In the genomic region with DNA sequence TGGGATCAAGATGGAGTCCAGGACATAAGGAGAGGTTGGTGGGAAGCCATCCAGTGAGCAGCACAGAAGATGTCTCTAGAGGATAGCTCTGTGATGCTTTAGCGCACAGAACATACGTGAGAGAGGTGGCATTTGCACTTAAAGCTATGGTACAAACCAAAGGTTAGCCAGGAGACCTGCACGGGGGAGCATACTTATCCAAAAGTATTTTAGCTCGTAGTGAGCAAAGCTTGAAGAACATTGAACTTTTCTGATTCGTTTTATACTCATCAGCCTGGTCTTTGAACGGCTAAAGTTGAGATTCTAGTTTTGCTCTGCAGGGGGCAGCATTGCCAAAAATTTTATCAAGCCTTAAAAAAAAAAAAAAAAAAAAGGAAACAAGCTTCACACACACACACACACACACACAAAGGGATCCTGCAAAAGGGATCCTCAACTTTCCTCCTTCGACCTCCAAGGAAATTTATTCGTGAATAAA, we compare ENCODE assay signal across 8 mouse cellular contexts. TPM values are rescaled to one million over a fixed set of nuclear protein-coding genes. Genes with fewer than 3 reads are reported as not detected.
DNase-seq lines count a peak whose midpoint lies in the region; ATAC-seq and TF ChIP-seq lines count a peak whose summit lies in the region.

No protein-coding gene starts in this region.

- CTCF ChIA-PET in Patski (lab: Charles Lee) = interaction anchor here (0.7 to 6.6 kb wide), 18 partner anchors 13 to 241 kb away, joined by 3 to 65 read pairs (median 4); no protein-coding TSS in a partner anchor

- 27% methylated on average over 8 of the region's 8 CpGs for WGBS in embryonic facial prominence, embryonic 10.5 days
- 22% methylated on average over 8 of the region's 8 CpGs for WGBS in hindbrain, embryonic 16.5 days
- 22% methylated on average over 8 of the region's 8 CpGs for WGBS in limb, embryonic 14.5 days

- in situ Hi-C loops in Patski (cut with MboI; ENCODE audit: low pct_unique_long_range_greater_than_20kb) = loop anchor here (5.0 to 10.0 kb wide), 2 partner anchors 196 to 369 kb away; no protein-coding TSS in a partner anchor

- no peaks in the 10 kb centered on the region for H3K27me3 ChIP-seq in Patski
- H3K27me3 ChIP-seq in embryonic facial prominence, embryonic 10.5 days (replicated peaks; ENCODE audit: low read depth, poor library complexity, severe bottlenecking) = no peaks in the 10 kb centered on the region
- H3K27me3 ChIP-seq in hindbrain, embryonic 16.5 days (replicated peaks; ENCODE audit: control insufficient read depth, insufficient read depth, low read length) = no peaks in the 10 kb centered on the region
- no peaks in the 10 kb centered on the region for H3K27me3 ChIP-seq in limb, embryonic 14.5 days (ENCODE audit: control insufficient read depth, insufficient read depth, low read length)

- TF ChIP-seq CTCF in layer of hippocampus, adult 2 months (conservative IDR thresholded peaks at IDR 0.05) = peak; percentile 78
- TF ChIP-seq CTCF in Patski (IDR thresholded peaks at IDR 0.05) = peak; percentile 45

- POLR2A ChIA-PET in Patski (lab: Charles Lee) = interaction anchor here (0.7 kb wide), 2 partner anchors 60 to 83 kb away, joined by 3 to 7 read pairs; no protein-coding TSS in a partner anchor

- no peak for ATAC-seq in Patski
- peak; percentile 63; the same call in 1 of the 2 replicates for ATAC-seq in hindbrain, embryonic 16.5 days
- ATAC-seq in limb, embryonic 14.5 days (ENCODE audit: low FRiP score, low read depth) = no peak
- ATAC-seq in erythroblast, adult 5-6 weeks (replicated peaks; ENCODE audit: low FRiP score, poor library complexity, severe bottlenecking) = no peak

- no peak overlapping the region for H3K9ac ChIP-seq in hindbrain, embryonic 16.5 days (ENCODE audit: low read depth, low read length)
- no peak overlapping the region for H3K9ac ChIP-seq in limb, embryonic 14.5 days (ENCODE audit: low read depth, low read length, severe bottlenecking)

- H3K4me2 ChIP-seq in hindbrain, embryonic 16.5 days (ENCODE audit: low read length) = peak overlapping the region; percentile 43
- H3K4me2 ChIP-seq in limb, embryonic 14.5 days (replicated peaks; ENCODE audit: low read depth, low read length, severe bottlenecking) = no peak overlapping the region; the same call in 1 of the 2 replicates

- peak overlapping the region; percentile 86 for H3K27ac ChIP-seq in layer of hippocampus, adult 2 months
- H3K27ac ChIP-seq in embryonic facial prominence, embryonic 10.5 days (replicated peaks) = no peak overlapping the region
- no peak overlapping the region for H3K27ac ChIP-seq in hindbrain, embryonic 16.5 days (ENCODE audit: low read depth, low read length)
- no peak overlapping the region for H3K27ac ChIP-seq in limb, embryonic 14.5 days (replicated peaks; ENCODE audit: low read depth, low read length)

- peaks cover 8% of the 10 kb centered on the region for H3K4me1 ChIP-seq in embryonic facial prominence, embryonic 10.5 days
- H3K4me1 ChIP-seq in hindbrain, embryonic 16.5 days (ENCODE audit: control insufficient read depth, insufficient read depth, low read depth, low read length) = peaks cover 4% of the 10 kb centered on the region
- peaks cover 9% of the 10 kb centered on the region for H3K4me1 ChIP-seq in limb, embryonic 14.5 days (ENCODE audit: control insufficient read depth, insufficient read depth, low read length)

- DNase-seq in layer of hippocampus, adult 2 months (ENCODE audit: low spot score in 2 of 2) = peak; percentile 30 to 70
- DNase-seq in layer of hippocampus, adult 9-11 months = no peak
- DNase-seq in Patski (ENCODE audit: low read depth, low spot score) = no peak
- DNase-seq in embryonic facial prominence, embryonic 10.5 days (ENCODE audit: low spot score) = peak; percentile 37
- DNase-seq in limb, embryonic 14.5 days (ENCODE audit: low spot score) = peak; percentile 60
- peak; percentile 53 for DNase-seq in neural tube, embryonic 10.5 days (ENCODE audit: extremely low spot score, low spot score)

- peak overlapping the region; percentile 20; the same call in 1 of the 2 replicates for H3K4me3 ChIP-seq in layer of hippocampus, adult 2 months
- no peak overlapping the region for H3K4me3 ChIP-seq in embryonic facial prominence, embryonic 10.5 days
- H3K4me3 ChIP-seq in hindbrain, embryonic 16.5 days (ENCODE audit: low read length) = no peak overlapping the region
- no peak overlapping the region for H3K4me3 ChIP-seq in limb, embryonic 14.5 days (replicated peaks; ENCODE audit: low read length)

- TF ChIP-seq POLR2A in limb, embryonic 14.5 days (IDR thresholded peaks at IDR 0.05; ENCODE audit: borderline replicate concordance, extremely low read depth, insufficient read depth, insufficient read length) = no peak

- H3K9me3 ChIP-seq in embryonic facial prominence, embryonic 10.5 days = no peaks in the 10 kb centered on the region
- no peaks in the 10 kb centered on the region for H3K9me3 ChIP-seq in hindbrain, embryonic 16.5 days (ENCODE audit: control insufficient read depth, low read length)
- no peaks in the 10 kb centered on the region for H3K9me3 ChIP-seq in limb, embryonic 14.5 days (ENCODE audit: control insufficient read depth, low read length)

- no peaks in the 10 kb centered on the region for H3K36me3 ChIP-seq in embryonic facial prominence, embryonic 10.5 days (replicated peaks)
- no peaks in the 10 kb centered on the region for H3K36me3 ChIP-seq in hindbrain, embryonic 16.5 days (ENCODE audit: control insufficient read depth, insufficient read depth, low read length)
- H3K36me3 ChIP-seq in limb, embryonic 14.5 days (ENCODE audit: control insufficient read depth, insufficient read depth, low read length) = no peaks in the 10 kb centered on the region

RNA-seq across cellular contexts. Expression of a gene that starts 16.6 kb away (rescaled TPM):
- total RNA-seq in layer of hippocampus, adult 2 months (2021) = 10 to 100 TPM; 29.0 to 34.8 TPM
- 44.4 TPM for polyA plus RNA-seq in Patski (2021)
- polyA plus RNA-seq in embryonic facial prominence, embryonic 10.5 days (2016; fragmentation: Nextera tagmentation; extraction: Ambion mirVana) = 171 and 180 TPM in 2 replicates
- 59.6 and 63.8 TPM in 2 replicates for polyA plus RNA-seq in hindbrain, embryonic 16.5 days (2015; fragmentation: Nextera tagmentation; extraction: Ambion mirVana)
- polyA plus RNA-seq in limb, embryonic 14.5 days (2012; rRNA removed) = 87.0 and 90.9 TPM in 2 replicates
- 98.8 and 111 TPM in 2 replicates for polyA plus RNA-seq in limb, embryonic 14.5 days (2014; fragmentation: Nextera tagmentation; extraction: Ambion mirVana)
- total RNA-seq in erythroblast, adult 5-6 weeks (2015; ENCODE audit: low replicate concordance) = 8.8 and 10.4 TPM in 2 replicates
- 10.7 and 12.4 TPM in 2 replicates for total RNA-seq in erythroblast, adult 5-6 weeks (2017; ENCODE audit: low replicate concordance)

RNA-seq across cellular contexts. Expression of a gene that starts 57.4 kb away (rescaled TPM):
- 1 to 10 TPM in 1 of 2 experiments, under 1 TPM in 1; 0.93 to 1.0 TPM for total RNA-seq in layer of hippocampus, adult 2 months (2021)
- polyA plus RNA-seq in Patski (2021) = not detected
- polyA plus RNA-seq in embryonic facial prominence, embryonic 10.5 days (2016; fragmentation: Nextera tagmentation; extraction: Ambion mirVana) = not detected in 2 replicates
- 0.21 TPM in 1 of 2 replicates, not detected in the other for polyA plus RNA-seq in hindbrain, embryonic 16.5 days (2015; fragmentation: Nextera tagmentation; extraction: Ambion mirVana)
- 0.20 and 0.34 TPM in 2 replicates for polyA plus RNA-seq in limb, embryonic 14.5 days (2012; rRNA removed)
- polyA plus RNA-seq in limb, embryonic 14.5 days (2014; fragmentation: Nextera tagmentation; extraction: Ambion mirVana) = 0.36 TPM in 1 of 2 replicates, not detected in the other
- not detected in 2 replicates for total RNA-seq in erythroblast, adult 5-6 weeks (2015; ENCODE audit: low replicate concordance)
- 1.1 and 4.2 TPM in 2 replicates for total RNA-seq in erythroblast, adult 5-6 weeks (2017; ENCODE audit: low replicate concordance)

Comparison
In these comparisons a context has a peak if more than half of its experiments do, and no peak if none do; other contexts are left out.
1. DNase-seq: peak in layer of hippocampus, adult 2 months (2 of 2), embryonic facial prominence, embryonic 10.5 days (single experiment), limb, embryonic 14.5 days (single experiment) and neural tube, embryonic 10.5 days (single experiment); none in layer of hippocampus, adult 9-11 months (single experiment) and Patski (single experiment).